Mouse (Mus musculus): Measurements from ENCODE around the gene Pcgf2. TPM values are rescaled to one million over a fixed set of nuclear protein-coding genes. Genes with fewer than 3 reads are reported as not detected.
"Not testable (repeated sequence)": the region's sequence is repeated elsewhere in the genome, so short reads cannot be mapped to it uniquely, and the experiment has no call there.

The Pcgf2 gene
- polyA plus RNA-seq, 1 experiment = 33.7 TPM

DNA sequence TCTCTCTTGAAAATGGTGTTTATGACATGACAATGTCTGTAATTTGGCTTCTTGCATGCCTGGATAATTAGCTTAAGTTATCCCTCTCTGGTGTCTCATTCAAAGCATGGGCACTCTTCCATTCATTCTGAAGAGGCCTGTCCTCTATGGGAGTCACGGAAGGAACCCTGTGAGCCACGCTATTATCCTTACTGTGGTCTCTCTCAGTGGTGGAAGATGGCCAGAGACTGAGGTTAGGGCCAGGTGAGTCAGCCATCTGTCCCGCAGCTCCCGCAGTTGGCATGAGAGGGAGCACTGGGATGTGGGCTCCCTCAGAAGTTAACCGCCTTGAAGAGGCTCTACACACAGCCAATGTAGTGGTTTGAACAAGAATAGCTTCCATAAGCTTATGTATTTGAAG is 50.0 kb downstream of the Pcgf2 start:
- no peak for DNase-seq (ENCODE audit: low read depth)

DNA sequence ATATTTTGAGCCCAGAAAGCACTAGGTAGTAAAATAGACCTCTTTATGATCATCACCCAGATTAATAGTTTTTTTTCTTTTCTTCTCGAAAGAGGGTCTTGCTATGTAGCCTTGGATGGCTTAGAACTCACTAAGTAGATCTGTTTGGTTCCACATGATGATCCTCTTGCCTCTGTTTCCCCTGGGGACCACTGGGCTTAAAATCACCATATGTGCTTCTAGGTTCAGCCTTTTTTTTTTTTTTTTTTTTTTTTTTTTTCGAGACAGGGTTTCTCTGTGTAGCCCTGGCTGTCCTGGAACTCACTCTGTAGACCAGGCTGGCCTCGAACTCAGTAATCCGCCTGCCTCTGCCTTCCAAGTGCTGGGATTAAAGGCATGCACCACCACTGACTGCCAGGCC is 51.8 kb downstream of the Pcgf2 start:
- DNase-seq (ENCODE audit: low read depth) = not testable (repeated sequence)

DNA sequence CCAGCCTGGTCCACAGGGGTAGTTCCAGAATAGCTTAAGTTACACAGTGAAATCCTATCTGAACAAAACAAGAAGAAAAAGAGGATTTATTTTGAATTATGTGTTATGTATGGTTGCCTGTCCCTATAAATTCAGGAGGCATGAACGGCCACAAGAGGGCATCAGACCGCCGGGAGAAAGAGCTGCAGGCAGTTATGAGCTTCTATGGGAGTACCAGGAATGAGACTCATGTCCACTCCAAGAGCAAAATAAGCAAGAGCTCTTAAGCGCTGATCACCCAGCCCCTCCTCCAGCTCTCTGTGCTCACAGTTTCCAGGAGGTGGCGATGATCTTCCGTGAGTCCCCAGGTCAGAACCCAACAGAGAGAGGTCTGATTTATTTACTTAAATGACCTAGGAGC is 55.5 kb downstream of the Pcgf2 start:
- no peak for DNase-seq (ENCODE audit: low read depth)

DNA sequence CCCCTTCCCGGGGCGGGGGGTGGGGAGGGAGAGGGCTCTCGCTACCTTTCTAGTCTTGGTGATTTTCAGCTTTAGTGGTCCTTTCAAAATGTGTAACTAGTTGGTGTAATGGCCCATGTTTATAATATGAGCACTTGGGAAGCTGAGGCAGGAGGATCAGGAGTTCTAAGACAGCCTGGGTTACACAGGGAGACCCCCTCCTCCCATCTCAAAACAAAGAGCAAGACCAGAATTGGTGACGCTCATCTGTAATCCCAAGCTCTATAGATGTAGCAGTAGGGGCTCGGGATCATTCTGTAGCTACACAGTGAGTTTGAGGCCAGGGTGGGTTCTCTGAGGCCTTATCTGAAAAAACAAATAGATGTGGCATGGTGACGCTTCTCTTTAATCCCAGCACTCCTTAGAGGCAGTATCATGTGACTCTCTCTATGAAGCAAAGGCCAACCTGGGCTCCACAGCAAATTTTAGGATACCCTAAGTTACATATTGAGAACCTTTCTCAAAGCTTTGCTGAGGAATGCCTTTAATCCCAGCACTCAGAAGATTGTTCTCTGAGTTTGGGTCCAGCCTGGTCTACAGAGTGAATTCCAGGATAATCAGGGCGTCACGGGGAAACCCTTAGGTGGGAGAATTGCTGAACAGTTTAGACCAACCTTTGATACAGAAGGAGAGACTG is 56.8 kb downstream of the Pcgf2 start:
- no peak for DNase-seq (ENCODE audit: low read depth)

DNA sequence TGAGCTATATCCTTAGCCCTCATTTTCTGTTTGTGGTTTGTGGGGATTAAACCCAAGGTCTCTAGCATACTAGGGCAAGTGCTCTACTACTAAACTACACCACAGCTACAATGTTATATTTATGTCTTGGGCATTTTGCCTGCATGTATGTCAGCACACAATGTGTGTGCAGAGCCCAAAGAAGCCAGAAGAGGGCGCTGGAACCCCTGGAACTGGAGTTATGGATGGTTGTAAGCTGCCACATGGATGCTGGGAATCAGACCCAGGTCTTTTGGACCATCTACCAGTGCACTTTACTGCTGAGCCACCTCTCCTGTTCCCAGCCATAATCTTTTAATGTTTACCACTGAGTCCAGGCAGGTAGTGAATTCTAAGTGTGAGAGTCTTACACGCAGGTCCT is 57.6 kb downstream of the Pcgf2 start:
- no peak for DNase-seq (ENCODE audit: low read depth)

DNA sequence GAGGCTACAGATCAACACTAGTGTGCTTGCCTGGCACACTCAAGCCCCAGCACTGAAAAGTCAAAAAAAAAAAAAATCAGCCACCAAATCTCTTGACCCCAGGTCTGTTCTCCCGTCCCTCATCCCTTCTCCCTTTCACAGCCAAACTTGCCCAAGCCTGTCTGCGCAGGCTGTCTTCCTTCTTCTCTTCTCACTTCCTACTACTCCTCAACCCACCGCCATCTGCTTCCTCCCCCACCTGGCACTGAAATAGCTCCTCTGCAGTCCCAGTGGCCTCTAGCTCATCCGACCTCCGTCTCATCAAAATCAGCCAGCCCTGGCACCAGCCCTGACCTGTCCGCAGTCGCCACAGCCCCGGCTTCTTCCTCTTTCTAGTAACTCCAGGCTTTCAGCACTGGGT is 58.6 kb downstream of the Pcgf2 start:
- no peak for DNase-seq (ENCODE audit: low read depth)

Other genes starting within 250 kb of the Pcgf2 start
- gene 4933428G20Rik, start 200.2 kb downstream of the Pcgf2 start, polyA plus RNA-seq (2012; rRNA removed) = 0.07 and 0.24 TPM in 2 replicates
- 0.77 and 1.2 TPM in 2 replicates for gene Srcin1, start 124.3 kb downstream of the Pcgf2 start, polyA plus RNA-seq (2012; rRNA removed)
- 0.51 and 0.62 TPM in 2 replicates for gene Epop, start 70.8 kb downstream of the Pcgf2 start, polyA plus RNA-seq (2012; rRNA removed)
- gene Mllt6, start 37.1 kb downstream of the Pcgf2 start, polyA plus RNA-seq (2012; rRNA removed) = 24.5 and 28.8 TPM in 2 replicates
- gene Cisd3, start 14.7 kb downstream of the Pcgf2 start, polyA plus RNA-seq (2012; rRNA removed) = 54.1 and 83.1 TPM in 2 replicates
- gene Psmb3, start 2.9 kb upstream of the Pcgf2 start, polyA plus RNA-seq (2012; rRNA removed) = 327 and 453 TPM in 2 replicates
- gene Pip4k2b, start 44.2 kb upstream of the Pcgf2 start, polyA plus RNA-seq (2012; rRNA removed) = 16.5 and 17.9 TPM in 2 replicates
- 8.3 and 8.7 TPM in 2 replicates for gene Cwc25, start 66.1 kb upstream of the Pcgf2 start, polyA plus RNA-seq (2012; rRNA removed)
- gene 1700001P01Rik, start 75.4 kb upstream of the Pcgf2 start, polyA plus RNA-seq (2012; rRNA removed) = 0.70 TPM in 1 of 2 replicates, not detected in the other
- gene Rpl23, start 81.9 kb upstream of the Pcgf2 start, polyA plus RNA-seq (2012; rRNA removed) = 161 and 167 TPM in 2 replicates
- gene Lasp1, start 98.5 kb upstream of the Pcgf2 start, polyA plus RNA-seq (2012; rRNA removed) = 106 and 107 TPM in 2 replicates
- gene B230217C12Rik, start 140.3 kb upstream of the Pcgf2 start, polyA plus RNA-seq (2012; rRNA removed) = 1.3 and 2.1 TPM in 2 replicates
- 0.39 and 1.2 TPM in 2 replicates for gene Fbxo47, start 183.7 kb upstream of the Pcgf2 start, polyA plus RNA-seq (2012; rRNA removed)